Mouse (Mus musculus): ENCODE measurements around the gene Gm28269. TPM values are rescaled to one million over a fixed set of nuclear protein-coding genes. Genes with fewer than 3 reads are reported as not detected.

Gm28269 gene
- polyA plus RNA-seq (2015; fragmentation: Illumina TruSeq; extraction: RNeasy Lipid Tissue Mini Kit (QIAGEN cat#74804); ENCODE audit: insufficient read depth, low read depth, low replicate concordance) = not detected

DNA sequence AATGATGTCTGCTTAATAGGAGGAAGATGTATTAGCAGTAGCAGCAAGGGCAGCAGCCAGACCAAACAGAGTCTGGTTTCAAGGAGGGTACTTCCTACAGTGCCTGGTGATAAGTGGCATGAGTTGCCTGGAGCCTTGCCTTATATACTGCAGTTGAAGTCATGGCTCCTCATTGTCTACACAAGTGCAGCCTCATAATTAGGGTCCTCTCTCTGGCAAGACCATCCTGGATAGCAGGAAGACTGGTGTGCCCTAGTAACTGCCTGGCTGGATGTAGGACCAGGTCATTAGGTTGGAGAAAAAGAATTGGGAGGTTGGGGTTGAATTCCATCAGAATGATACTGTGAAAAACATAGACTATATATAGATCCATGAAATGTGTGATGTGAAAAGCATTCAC lies at the start of gene Gm28269:
Gm28269 (minus strand) TSS at position 101 of the 400 bp plus-strand sequence.

DNA sequence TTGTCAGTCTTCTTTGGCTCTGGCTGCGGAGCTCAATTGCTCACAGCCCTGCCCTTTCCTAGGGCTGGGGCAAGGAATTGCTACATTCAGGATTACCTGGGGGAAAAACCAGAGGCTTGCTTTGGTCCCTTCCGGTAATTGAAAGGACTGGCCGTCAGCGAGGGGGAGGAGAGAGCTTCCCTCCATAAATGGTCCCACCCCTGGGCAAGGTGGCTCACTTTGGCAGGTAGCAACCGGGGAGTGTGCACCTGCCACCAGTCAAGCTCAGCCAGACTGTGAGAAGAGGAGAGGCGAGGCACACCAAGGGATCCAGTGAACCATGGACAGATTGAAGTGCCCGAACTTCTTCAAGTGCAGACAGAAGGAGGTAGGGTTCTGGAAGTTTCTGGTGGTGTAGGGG lies 30.1 kb downstream of the Gm28269 start, which contains the start of gene Slc6a14:
Slc6a14 (plus strand) TSS at position 68 of the 400 bp plus-strand sequence.

Other genes with a start within 250 kb of the Gm28269 start
- gene Slc6a14, start 30.2 kb downstream of the Gm28269 start, polyA plus RNA-seq (2015; fragmentation: Illumina TruSeq; extraction: RNeasy Lipid Tissue Mini Kit (QIAGEN cat#74804); ENCODE audit: insufficient read depth, low read depth, low replicate concordance) = not detected